Mouse (Mus musculus): ENCODE measurements around the gene Vmn1r138. TPM values are rescaled to one million over a fixed set of nuclear protein-coding genes. Genes with fewer than 3 reads are reported as not detected.
"Not testable (repeated sequence)": the region's sequence is repeated elsewhere in the genome, so short reads cannot be mapped to it uniquely, and the experiment has no call there.

Vmn1r138 gene
- not detected in 2 replicates for polyA plus RNA-seq (2015; fragmentation: Nextera tagmentation; extraction: Ambion mirVana)

DNA sequence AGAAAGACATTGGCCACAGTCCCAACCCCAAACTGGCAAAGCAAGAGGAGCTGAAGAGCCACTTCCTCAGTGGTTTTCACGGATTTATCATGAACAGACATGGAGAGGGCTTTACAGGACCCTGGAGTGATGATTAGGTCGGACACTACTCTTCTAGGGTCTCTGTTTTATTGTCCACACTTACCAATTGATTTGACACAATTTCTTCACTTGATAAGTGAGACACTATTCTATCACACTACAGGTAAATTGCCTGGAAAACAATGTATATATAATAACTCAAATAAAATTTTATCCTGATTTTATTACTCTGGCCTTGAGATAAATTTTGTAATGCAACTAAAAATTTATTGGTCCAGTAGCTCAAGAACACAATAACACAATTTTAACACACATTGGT is at the start of gene Vmn1r138:
Vmn1r138 (minus strand) TSS at position 101 of the 400 bp plus-strand sequence.
- not testable (repeated sequence) for H3K9ac ChIP-seq; H3K4me3 ChIP-seq (replicated peaks); H3K4me1 ChIP-seq (replicated peaks); H3K27ac ChIP-seq; H3K4me2 ChIP-seq (replicated peaks); ATAC-seq; H3K36me3 ChIP-seq; H3K27me3 ChIP-seq (replicated peaks); H3K9me3 ChIP-seq
- WGBS: no CpG with 5 or more reads among the region's 2 CpGs

GRCm38 (mm10) chr7:22068757-22069156 is 40.1 kb upstream of the Vmn1r138 start, which contains the start of gene Vmn1r139:
Gene Vmn1r139, plus strand, starts transcription at chr7:22069057.
- not testable (repeated sequence) for H3K4me3 ChIP-seq (replicated peaks); H3K27me3 ChIP-seq (replicated peaks); ATAC-seq; H3K9me3 ChIP-seq; H3K9ac ChIP-seq; H3K36me3 ChIP-seq; H3K4me1 ChIP-seq (replicated peaks); H3K4me2 ChIP-seq (replicated peaks); H3K27ac ChIP-seq
- WGBS: no CpG with 5 or more reads among the region's 7 CpGs

- not testable (repeated sequence) for H3K4me3 ChIP-seq (replicated peaks); ATAC-seq
- WGBS: no CpG with 5 or more reads among the region's 1 CpGs
These were observed 27.5 kb upstream of the Vmn1r138 start, which contains the start of gene Gm6176 for GRCm38 (mm10) chr7:22056205-22056604. Gene Gm6176, minus strand, starts transcription at chr7:22056305.

GRCm38 (mm10) chr7:21994287-21994686 is 34.4 kb downstream of the Vmn1r138 start, which contains the start of gene Vmn1r137:
Gene Vmn1r137, plus strand, starts transcription at chr7:21994587.
- H3K27ac ChIP-seq; H3K9ac ChIP-seq; H3K36me3 ChIP-seq; H3K27me3 ChIP-seq (replicated peaks); H3K4me2 ChIP-seq (replicated peaks); ATAC-seq; H3K4me3 ChIP-seq (replicated peaks); H3K9me3 ChIP-seq; H3K4me1 ChIP-seq (replicated peaks): not testable (repeated sequence)
- no CpG with 5 or more reads among the region's 3 CpGs for WGBS

More at GRCm38 (mm10) chr7:22056205-22056604, 27.5 kb upstream of the Vmn1r138 start, which contains the start of gene Gm6176:
- H3K4me1 ChIP-seq (replicated peaks); H3K4me2 ChIP-seq (replicated peaks); H3K36me3 ChIP-seq; H3K9ac ChIP-seq; H3K27me3 ChIP-seq (replicated peaks); H3K9me3 ChIP-seq; H3K27ac ChIP-seq: not testable (repeated sequence)

Other genes starting within 250 kb of the Vmn1r138 start
- not detected in 2 replicates for gene Gm4177, start 232.2 kb downstream of the Vmn1r138 start, polyA plus RNA-seq (2015; fragmentation: Nextera tagmentation; extraction: Ambion mirVana)
- not detected in 2 replicates for gene Vmn1r135, start 196.5 kb downstream of the Vmn1r138 start, polyA plus RNA-seq (2015; fragmentation: Nextera tagmentation; extraction: Ambion mirVana)
- gene Gm5725, start 184.6 kb downstream of the Vmn1r138 start, polyA plus RNA-seq (2015; fragmentation: Nextera tagmentation; extraction: Ambion mirVana): not detected in 2 replicates
- not detected in 2 replicates for gene Gm5891, start 107.6 kb downstream of the Vmn1r138 start, polyA plus RNA-seq (2015; fragmentation: Nextera tagmentation; extraction: Ambion mirVana)
- not detected in 2 replicates for gene Vmn1r137, start 34.3 kb downstream of the Vmn1r138 start, polyA plus RNA-seq (2015; fragmentation: Nextera tagmentation; extraction: Ambion mirVana)
- not detected in 2 replicates for gene Gm6176, start 27.4 kb upstream of the Vmn1r138 start, polyA plus RNA-seq (2015; fragmentation: Nextera tagmentation; extraction: Ambion mirVana)
- not detected in 2 replicates for gene Vmn1r139, start 40.2 kb upstream of the Vmn1r138 start, polyA plus RNA-seq (2015; fragmentation: Nextera tagmentation; extraction: Ambion mirVana)
- gene Gm16451, start 89.3 kb upstream of the Vmn1r138 start, polyA plus RNA-seq (2015; fragmentation: Nextera tagmentation; extraction: Ambion mirVana): not detected in 2 replicates
- not detected in 2 replicates for gene Gm10666, start 105.8 kb upstream of the Vmn1r138 start, polyA plus RNA-seq (2015; fragmentation: Nextera tagmentation; extraction: Ambion mirVana)
- gene Vmn1r142, start 135.1 kb upstream of the Vmn1r138 start, polyA plus RNA-seq (2015; fragmentation: Nextera tagmentation; extraction: Ambion mirVana): not detected in 2 replicates
- not detected in 2 replicates for gene Vmn1r143, start 160.5 kb upstream of the Vmn1r138 start, polyA plus RNA-seq (2015; fragmentation: Nextera tagmentation; extraction: Ambion mirVana)
- gene Gm8653, start 172.4 kb upstream of the Vmn1r138 start, polyA plus RNA-seq (2015; fragmentation: Nextera tagmentation; extraction: Ambion mirVana): not detected in 2 replicates
- not detected in 2 replicates for gene Gm8453, start 200.6 kb upstream of the Vmn1r138 start, polyA plus RNA-seq (2015; fragmentation: Nextera tagmentation; extraction: Ambion mirVana)

Measured in intestine, embryonic 15.5 days (tissue).